Mouse (Mus musculus): ENCODE data around the gene Slc45a3. TPM values are rescaled to one million over a fixed set of nuclear protein-coding genes. Genes with fewer than 3 reads are reported as not detected.
A peak's percentile ranks its signal among the peaks of the same experiment; 100 is the strongest.

The Slc45a3 gene
- total and polyA plus RNA-seq, 2 experiments from 2014 or later, result 2.8 to 9.5 TPM

GRCm38 (mm10) chr1:132006721-132007120, 44.0 kb downstream of the Slc45a3 start:
- ATAC-seq (ENCODE audit: insufficient read depth, low read depth), result no peak

DNA sequence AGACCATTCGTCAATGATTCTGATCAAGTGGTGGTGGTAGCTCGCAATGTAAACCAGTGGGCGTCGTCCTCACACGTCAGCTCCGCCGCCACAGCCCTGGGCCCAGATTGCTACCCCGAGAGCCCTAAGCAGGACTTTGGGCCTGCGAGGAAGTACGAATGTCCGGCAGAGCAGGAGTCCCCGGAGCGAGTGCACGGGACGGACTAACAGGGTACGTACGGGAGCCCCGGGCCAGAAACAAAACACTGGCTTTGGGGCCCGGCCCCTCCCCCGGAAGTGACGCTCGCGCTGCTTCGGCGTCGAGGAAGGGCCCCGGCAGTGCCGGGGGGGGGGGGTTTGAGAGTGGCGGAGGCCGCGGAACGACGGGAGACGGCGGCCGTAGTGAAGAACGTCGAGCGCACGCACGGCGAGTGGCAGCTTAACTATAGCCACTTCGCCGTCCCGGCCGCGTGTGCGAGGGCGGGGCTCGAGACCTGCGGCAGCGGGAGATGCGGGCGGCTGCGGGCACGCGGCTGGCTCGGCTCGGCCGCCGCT, 44.6 kb downstream of the Slc45a3 start, which contains the start of gene Elk4:
Elk4 (plus strand) TSS at position 326 of the 534 bp plus-strand sequence.
- peak within 1 kb of the TSS; percentile 79 for H3K4me2 ChIP-seq (ENCODE audit: low read depth, low read length)
- H3K36me3 ChIP-seq (replicated peaks; ENCODE audit: control insufficient read depth, insufficient read depth, low read length), result no peaks in the 10 kb centered on the region
- DNase-seq (ENCODE audit: low spot score), result peak; percentile 88
- peak within 1 kb of the TSS; percentile 100 for H3K27ac ChIP-seq (ENCODE audit: low read depth)
- no peaks in the 10 kb centered on the region for H3K27me3 ChIP-seq (ENCODE audit: control insufficient read depth, insufficient read depth, low read length)
- ATAC-seq (ENCODE audit: insufficient read depth, low read depth), result peak; percentile 88
- peak within 1 kb of the TSS; percentile 96 for H3K9ac ChIP-seq (replicated peaks; ENCODE audit: low read depth, low read length)
- H3K4me1 ChIP-seq (ENCODE audit: control insufficient read depth, insufficient read depth), result peaks cover 16% of the 10 kb centered on the region
- WGBS, result under 1% methylated on average over 53 of the region's 61 CpGs
- TF ChIP-seq EP300 (IDR thresholded peaks at IDR 0.05; ENCODE audit: low read depth) (peak; percentile 69; the same call in 1 of the 2 replicates), CTCF (IDR thresholded peaks at IDR 0.05; ENCODE audit: low read depth) (no peak)
- no peaks in the 10 kb centered on the region for H3K9me3 ChIP-seq (replicated peaks; ENCODE audit: control insufficient read depth, low read length)
- H3K4me3 ChIP-seq (ENCODE audit: low read depth, low read length), result peak within 1 kb of the TSS; percentile 83

More at GRCm38 (mm10) chr1:132006721-132007120, 44.0 kb downstream of the Slc45a3 start:
- Histone ChIP-seq H3K4me3 (ENCODE audit: low read depth, low read length) (peak overlapping the region; percentile 83), H3K4me2 (ENCODE audit: low read depth, low read length) (peak overlapping the region; percentile 79), H3K9me3 (replicated peaks; ENCODE audit: control insufficient read depth, low read length) (no peaks in the 10 kb centered on the region), H3K36me3 (replicated peaks; ENCODE audit: control insufficient read depth, insufficient read depth, low read length) (no peaks in the 10 kb centered on the region), H3K27ac (ENCODE audit: low read depth) (peak overlapping the region; percentile 100), H3K27me3 (ENCODE audit: control insufficient read depth, insufficient read depth, low read length) (no peaks in the 10 kb centered on the region), H3K9ac (replicated peaks; ENCODE audit: low read depth, low read length) (peak overlapping the region; percentile 96), H3K4me1 (ENCODE audit: control insufficient read depth, insufficient read depth) (peaks cover 16% of the 10 kb centered on the region)
- no peak for TF ChIP-seq EP300 (IDR thresholded peaks at IDR 0.05; ENCODE audit: low read depth)
- no peak for TF ChIP-seq CTCF (IDR thresholded peaks at IDR 0.05; ENCODE audit: low read depth)
- WGBS, result 32% methylated on average over 5 of the region's 5 CpGs
- no peak for DNase-seq (ENCODE audit: low spot score)

- no peak for TF ChIP-seq CTCF (IDR thresholded peaks at IDR 0.05; ENCODE audit: low read depth)
- no peak for TF ChIP-seq EP300 (IDR thresholded peaks at IDR 0.05; ENCODE audit: low read depth)
- Histone ChIP-seq H3K4me2 (ENCODE audit: low read depth, low read length) (peak overlapping the region; percentile 79), H3K27me3 (ENCODE audit: control insufficient read depth, insufficient read depth, low read length) (no peaks in the 10 kb centered on the region), H3K4me3 (ENCODE audit: low read depth, low read length) (peak overlapping the region; percentile 83), H3K9me3 (replicated peaks; ENCODE audit: control insufficient read depth, low read length) (no peaks in the 10 kb centered on the region), H3K36me3 (replicated peaks; ENCODE audit: control insufficient read depth, insufficient read depth, low read length) (no peaks in the 10 kb centered on the region), H3K27ac (ENCODE audit: low read depth) (peak overlapping the region; percentile 100), H3K9ac (replicated peaks; ENCODE audit: low read depth, low read length) (peak overlapping the region; percentile 96), H3K4me1 (ENCODE audit: control insufficient read depth, insufficient read depth) (peaks cover 16% of the 10 kb centered on the region)
- ATAC-seq (ENCODE audit: insufficient read depth, low read depth), result peak; percentile 88
- peak; percentile 89 for DNase-seq (ENCODE audit: low spot score)
- WGBS, result under 1% methylated on average over 49 of the region's 72 CpGs
Measured at GRCm38 (mm10) chr1:132007828-132008827, 45.4 kb downstream of the Slc45a3 start.

GRCm38 (mm10) chr1:132008881-132009644, 46.3 kb downstream of the Slc45a3 start:
- no peaks in the 10 kb centered on the region for H3K9me3 ChIP-seq (replicated peaks; ENCODE audit: control insufficient read depth, low read length)
- H3K4me3 ChIP-seq (ENCODE audit: low read depth, low read length), result peak overlapping the region; percentile 83
- DNase-seq (ENCODE audit: low spot score) (no peak), ATAC-seq (ENCODE audit: insufficient read depth, low read depth) (no peak)
- WGBS, result 39% methylated on average over 8 of the region's 8 CpGs
- TF ChIP-seq CTCF (IDR thresholded peaks at IDR 0.05; ENCODE audit: low read depth) (no peak), EP300 (IDR thresholded peaks at IDR 0.05; ENCODE audit: low read depth) (no peak)
- peak overlapping the region; percentile 100 for H3K27ac ChIP-seq (ENCODE audit: low read depth)
- H3K27me3 ChIP-seq (ENCODE audit: control insufficient read depth, insufficient read depth, low read length), result no peaks in the 10 kb centered on the region
- H3K4me2 ChIP-seq (ENCODE audit: low read depth, low read length), result peak overlapping the region; percentile 79
- peaks cover 16% of the 10 kb centered on the region for H3K4me1 ChIP-seq (ENCODE audit: control insufficient read depth, insufficient read depth)
- H3K36me3 ChIP-seq (replicated peaks; ENCODE audit: control insufficient read depth, insufficient read depth, low read length), result no peaks in the 10 kb centered on the region
- H3K9ac ChIP-seq (replicated peaks; ENCODE audit: low read depth, low read length), result peak overlapping the region; percentile 96
